Mouse (Mus musculus) limb, embryonic 12.5 days (tissue): ENCODE results near the gene Utp15. TPM values are rescaled to one million over a fixed set of nuclear protein-coding genes. Genes with fewer than 3 reads are reported as not detected.
A peak's percentile ranks its signal among the peaks of the same experiment; 100 is the strongest.

Source experiments
- ATAC-seq: fragments of 200-750 bp; cut with Nextera tagmentation; 2 replicates; pipeline ENCODE4 v1.8.0; 2017; ENCODE audit warnings: low read depth, moderate TSS enrichment; ENCODE audit not compliant: insufficient number of reproducible peaks, insufficient read depth, low FRiP score, low TSS enrichment
- H3K27ac ChIP-seq: fragments of 300-500 bp; sonication (generic); 2 replicates; pipeline ENCODE4 v1.5.1; 2016; ENCODE audit warnings: mild to moderate bottlenecking, moderate library complexity
- H3K27me3 ChIP-seq: fragments of 300-500 bp; sonication (generic); 2 replicates; pipeline ENCODE4 v1.6.1; 2016; ENCODE audit warnings: mild to moderate bottlenecking, moderate library complexity
- H3K36me3 ChIP-seq: fragments of 300-500 bp; sonication (generic); 2 replicates; pipeline ENCODE4 v1.6.1; 2016; ENCODE audit warnings: mild to moderate bottlenecking, moderate library complexity
- H3K4me1 ChIP-seq: fragments of 300-500 bp; sonication (generic); replicated peaks from 2 replicates; pipeline ENCODE4 v1.6.1; 2016
- H3K4me2 ChIP-seq: fragments of 300-500 bp; sonication (generic); 2 replicates; pipeline ENCODE4 v1.6.1; 2016; ENCODE audit warnings: mild to moderate bottlenecking, moderate library complexity
- H3K4me3 ChIP-seq: fragments of 300-500 bp; sonication (generic); replicated peaks from 2 replicates; pipeline ENCODE4 v1.5.1; 2016; ENCODE audit warnings: mild to moderate bottlenecking
- H3K9ac ChIP-seq: fragments of 300-500 bp; sonication (generic); replicated peaks from 2 replicates; pipeline ENCODE4 v1.6.1; 2016; ENCODE audit warnings: mild to moderate bottlenecking, moderate library complexity
- H3K9me3 ChIP-seq: fragments of 300-500 bp; sonication (generic); 2 replicates; pipeline ENCODE4 v1.6.1; 2016; ENCODE audit warnings: mild to moderate bottlenecking, moderate library complexity
- WGBS: fragments of 180-500 bp; shearing (Covaris S2); methylation state at CpG from one replicate; pipeline ENCODE4 v1.1.7; 2016; 5-methylcytosine and 5-hydroxymethylcytosine counted together
- polyA plus RNA-seq: library from polyadenylated mRNA; unstranded; fragments of >200 nt; fragmentation: Nextera tagmentation; extraction: Ambion mirVana; gene quantifications from 2 replicates; pipeline ENCODE4 v1.2.1, GENCODE M21; 2016

Utp15 gene
- polyA plus RNA-seq, 1 experiment from 2014 or later: 42.0 TPM

GRCm38 (mm10) chr13:98290719-98291118, 27.9 kb upstream of the Utp15 start:
- no peak overlapping the region for H3K4me3 ChIP-seq
- no peaks in the 10 kb centered on the region for H3K36me3 ChIP-seq
- no peak overlapping the region for H3K4me2 ChIP-seq
- WGBS: 47% methylated on average over 2 of the region's 2 CpGs
- H3K9me3 ChIP-seq: no peaks in the 10 kb centered on the region
- H3K9ac ChIP-seq: no peak overlapping the region
- H3K4me1 ChIP-seq: no peaks in the 10 kb centered on the region
- H3K27me3 ChIP-seq: no peaks in the 10 kb centered on the region
- H3K27ac ChIP-seq: no peak overlapping the region
- ATAC-seq: no peak

DNA sequence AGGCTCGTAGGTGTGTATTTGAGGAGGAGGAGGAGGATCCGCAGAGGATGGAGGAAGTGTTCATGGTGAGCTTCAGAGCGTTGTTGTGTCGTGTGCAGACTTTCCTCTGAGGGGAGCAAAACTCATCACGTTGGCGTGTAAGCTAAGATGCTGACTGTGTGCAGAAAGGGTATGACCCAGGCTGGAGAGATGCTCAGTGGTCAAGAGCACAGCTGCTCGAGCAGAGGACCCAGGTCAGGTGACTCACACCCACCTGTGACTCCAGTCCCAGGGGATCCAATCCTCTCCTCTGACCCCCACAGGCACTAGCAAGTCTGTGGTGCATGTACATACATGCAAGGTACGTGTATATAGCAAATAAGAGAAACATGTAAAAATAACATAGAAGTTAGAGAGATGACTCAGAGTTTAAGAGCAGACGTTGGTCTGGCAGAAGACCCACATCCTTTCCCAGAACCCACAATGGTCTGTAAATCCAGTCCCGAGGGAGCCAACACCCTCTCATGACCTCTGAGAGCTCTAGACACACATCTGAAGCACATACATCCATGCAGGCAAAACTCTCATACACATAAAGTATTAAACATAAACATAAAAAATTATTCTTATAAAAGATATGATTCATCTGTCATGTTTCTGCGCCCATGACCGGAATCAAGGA, 18.3 kb upstream of the Utp15 start:
- no peaks in the 10 kb centered on the region for H3K9me3 ChIP-seq
- H3K36me3 ChIP-seq: no peaks in the 10 kb centered on the region
- H3K9ac ChIP-seq: no peak overlapping the region
- H3K4me1 ChIP-seq: no peaks in the 10 kb centered on the region
- ATAC-seq: no peak
- H3K27ac ChIP-seq: no peak overlapping the region
- no peak overlapping the region for H3K4me2 ChIP-seq
- WGBS: 77% methylated on average over 12 of the region's 12 CpGs
- H3K27me3 ChIP-seq: no peaks in the 10 kb centered on the region
- H3K4me3 ChIP-seq: no peak overlapping the region

DNA sequence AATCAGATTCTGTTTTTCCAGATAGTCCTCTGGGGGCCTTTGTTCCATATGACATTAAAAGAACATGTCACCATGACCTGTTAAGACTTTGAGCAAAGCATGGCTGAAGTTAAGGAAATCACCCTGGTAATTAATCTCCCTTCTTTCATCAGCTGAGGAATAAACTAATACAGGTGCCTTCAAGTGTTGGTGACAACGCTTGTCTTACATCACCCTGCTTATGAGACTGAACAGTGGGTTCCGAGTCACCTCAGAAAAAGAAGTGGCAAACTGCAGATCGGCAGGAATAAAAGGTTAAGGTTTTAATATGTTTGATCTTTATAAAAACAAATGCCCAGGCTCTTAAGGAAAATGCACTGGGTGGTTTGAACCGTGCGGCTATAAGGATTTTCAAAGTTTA, 16.8 kb upstream of the Utp15 start, which contains the start of gene Gm21976:
TSS of gene Gm21976 (plus strand) at position 202 of the 400 bp plus-strand sequence.
- WGBS: 75% methylated on average over 5 of the region's 5 CpGs
- no peak for ATAC-seq
- H3K4me3 ChIP-seq: no peak within 1 kb of the TSS
- H3K9ac ChIP-seq: no peak within 1 kb of the TSS
- H3K36me3 ChIP-seq: peaks cover 7% of the 10 kb centered on the region
- H3K27me3 ChIP-seq: no peaks in the 10 kb centered on the region
- no peak within 1 kb of the TSS for H3K4me2 ChIP-seq
- H3K4me1 ChIP-seq: no peaks in the 10 kb centered on the region
- H3K27ac ChIP-seq: no peak within 1 kb of the TSS
- no peaks in the 10 kb centered on the region for H3K9me3 ChIP-seq

DNA sequence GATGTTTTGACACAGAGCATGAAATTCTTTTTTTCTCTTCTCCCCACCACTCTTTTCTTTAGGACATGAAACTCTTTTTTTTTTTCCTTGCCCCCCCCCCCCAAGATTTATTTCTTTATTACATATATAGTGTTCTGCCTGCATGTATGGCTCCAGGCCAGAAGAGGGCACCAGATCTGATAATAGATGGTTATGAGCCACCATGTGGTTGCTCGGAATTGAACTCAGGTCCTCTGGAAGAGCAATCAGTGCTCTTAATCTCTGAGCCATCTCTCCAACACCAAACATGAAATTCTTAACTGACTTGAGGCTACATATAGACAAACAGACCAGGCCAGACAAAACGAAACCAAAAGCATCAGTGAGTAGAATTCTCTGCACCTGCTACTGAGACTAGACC, 14.7 kb upstream of the Utp15 start:
- no peak overlapping the region for H3K4me3 ChIP-seq
- H3K27ac ChIP-seq: no peak overlapping the region
- peaks cover 26% of the 10 kb centered on the region for H3K36me3 ChIP-seq
- H3K9ac ChIP-seq: no peak overlapping the region
- H3K4me2 ChIP-seq: no peak overlapping the region
- WGBS: 87% methylated on average over 2 of the region's 2 CpGs
- no peak for ATAC-seq
- no peaks in the 10 kb centered on the region for H3K9me3 ChIP-seq
- no peaks in the 10 kb centered on the region for H3K27me3 ChIP-seq
- no peaks in the 10 kb centered on the region for H3K4me1 ChIP-seq

- no peak for ATAC-seq
- no peak overlapping the region for H3K27ac ChIP-seq
These were observed 13.4 kb upstream of the Utp15 start for GRCm38 (mm10) chr13:98276253-98276652.

DNA sequence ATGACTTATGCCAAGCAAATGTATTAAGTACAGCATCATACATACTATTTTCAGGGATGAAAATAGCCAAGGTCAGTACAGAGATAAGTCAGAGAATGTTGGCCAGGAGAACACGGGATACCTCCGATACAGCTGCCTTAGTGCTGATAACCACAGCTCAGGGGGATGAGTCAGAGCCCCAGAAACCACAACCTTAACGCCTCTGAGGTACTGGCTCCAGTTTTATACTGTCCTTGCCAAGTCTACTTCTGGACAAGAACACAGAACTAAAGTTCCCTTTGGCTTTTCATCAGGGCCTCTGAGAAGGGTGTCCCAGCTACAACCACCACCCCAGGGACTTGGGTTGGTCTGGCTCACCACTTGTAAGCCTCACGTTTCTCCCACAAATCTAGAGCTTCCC, 12.8 kb upstream of the Utp15 start:
- WGBS: 90% methylated on average over 4 of the region's 4 CpGs
- no peaks in the 10 kb centered on the region for H3K4me1 ChIP-seq
- no peak for ATAC-seq

More at GRCm38 (mm10) chr13:98276253-98276652, 13.4 kb upstream of the Utp15 start:
- no peaks in the 10 kb centered on the region for H3K4me1 ChIP-seq
- no peaks in the 10 kb centered on the region for H3K9me3 ChIP-seq
- no peak overlapping the region for H3K9ac ChIP-seq
- no peaks in the 10 kb centered on the region for H3K27me3 ChIP-seq
- WGBS: 90% methylated on average over 7 of the region's 7 CpGs
- no peak overlapping the region for H3K4me2 ChIP-seq
- peaks cover 38% of the 10 kb centered on the region for H3K36me3 ChIP-seq
- no peak overlapping the region for H3K4me3 ChIP-seq

GRCm38 (mm10) chr13:98274023-98274422, 11.2 kb upstream of the Utp15 start:
- Histone ChIP-seq H3K27ac (no peak overlapping the region), H3K4me1 (no peaks in the 10 kb centered on the region), H3K4me2 (no peak overlapping the region), H3K9ac (no peak overlapping the region), H3K4me3 (no peak overlapping the region), H3K27me3 (no peaks in the 10 kb centered on the region), H3K36me3 (peaks cover 57% of the 10 kb centered on the region), H3K9me3 (no peaks in the 10 kb centered on the region)
- no peak for ATAC-seq
- 88% methylated on average over 9 of the region's 9 CpGs for WGBS

More for the DNA sequence above, 12.8 kb upstream of the Utp15 start:
- H3K36me3 ChIP-seq: peaks cover 44% of the 10 kb centered on the region
- H3K27me3 ChIP-seq: no peaks in the 10 kb centered on the region
- no peaks in the 10 kb centered on the region for H3K9me3 ChIP-seq
- H3K9ac ChIP-seq: no peak overlapping the region
- no peak overlapping the region for H3K4me3 ChIP-seq
- no peak overlapping the region for H3K27ac ChIP-seq
- no peak overlapping the region for H3K4me2 ChIP-seq

DNA sequence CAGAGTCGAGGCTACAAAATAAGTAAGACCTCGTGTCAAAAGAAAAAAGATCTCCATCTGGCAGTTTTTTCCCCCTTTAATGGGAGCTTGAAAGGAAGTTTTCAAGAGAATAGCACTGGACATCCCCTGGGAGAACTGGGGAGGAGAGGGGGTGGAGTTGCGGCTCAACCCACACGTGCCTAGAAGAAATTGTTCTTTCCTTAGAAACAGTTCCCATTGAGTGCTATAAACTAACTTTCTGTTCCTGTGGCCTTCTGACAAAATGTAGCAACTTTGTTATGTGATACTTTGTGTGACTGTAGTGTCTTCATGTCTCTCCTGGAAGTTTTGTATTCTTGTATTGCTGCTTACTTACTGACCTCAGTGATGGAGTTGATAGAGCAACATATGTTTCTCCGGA, 1.3 kb upstream of the Utp15 start:
- ATAC-seq: no peak
- Histone ChIP-seq H3K4me3 (peak overlapping the region; percentile 84), H3K36me3 (peaks cover 26% of the 10 kb centered on the region), H3K4me1 (peaks cover 15% of the 10 kb centered on the region), H3K9me3 (no peaks in the 10 kb centered on the region), H3K4me2 (peak overlapping the region; percentile 78), H3K27me3 (no peaks in the 10 kb centered on the region), H3K27ac (no peak overlapping the region), H3K9ac (no peak overlapping the region; the same call in 1 of the 2 replicates)
- WGBS: 41% methylated on average over 5 of the region's 5 CpGs

- Histone ChIP-seq H3K4me3 (peak overlapping the region; percentile 84), H3K9me3 (no peaks in the 10 kb centered on the region), H3K36me3 (peaks cover 28% of the 10 kb centered on the region), H3K27me3 (no peaks in the 10 kb centered on the region), H3K4me1 (peaks cover 15% of the 10 kb centered on the region), H3K9ac (peak overlapping the region; percentile 79), H3K4me2 (peak overlapping the region; percentile 78), H3K27ac (peak overlapping the region; percentile 82)
- WGBS: 2% methylated on average over 16 of the region's 16 CpGs
- ATAC-seq: no peak; the same call in 1 of the 2 replicates
These were observed 682 bp upstream of the Utp15 start for GRCm38 (mm10) chr13:98263458-98263987.

GRCm38 (mm10) chr13:98254921-98255320, 7.9 kb downstream of the Utp15 start:
- no peak overlapping the region for H3K4me2 ChIP-seq
- 80% methylated on average over 9 of the region's 9 CpGs for WGBS
- H3K27ac ChIP-seq: no peak overlapping the region
- H3K9me3 ChIP-seq: no peaks in the 10 kb centered on the region
- no peaks in the 10 kb centered on the region for H3K4me1 ChIP-seq
- H3K4me3 ChIP-seq: no peak overlapping the region
- H3K36me3 ChIP-seq: peaks cover 93% of the 10 kb centered on the region
- no peaks in the 10 kb centered on the region for H3K27me3 ChIP-seq
- no peak for ATAC-seq
- H3K9ac ChIP-seq: no peak overlapping the region

- H3K9me3 ChIP-seq: no peaks in the 10 kb centered on the region
- H3K4me1 ChIP-seq: no peaks in the 10 kb centered on the region
- no peak overlapping the region for H3K4me3 ChIP-seq
- WGBS: 85% methylated on average over 10 of the region's 10 CpGs
- peaks cover 82% of the 10 kb centered on the region for H3K36me3 ChIP-seq
- H3K4me2 ChIP-seq: no peak overlapping the region
- no peak for ATAC-seq
- H3K27ac ChIP-seq: no peak overlapping the region
- no peak overlapping the region for H3K9ac ChIP-seq
- no peaks in the 10 kb centered on the region for H3K27me3 ChIP-seq
These were observed 13.2 kb downstream of the Utp15 start for GRCm38 (mm10) chr13:98249594-98249993.

DNA sequence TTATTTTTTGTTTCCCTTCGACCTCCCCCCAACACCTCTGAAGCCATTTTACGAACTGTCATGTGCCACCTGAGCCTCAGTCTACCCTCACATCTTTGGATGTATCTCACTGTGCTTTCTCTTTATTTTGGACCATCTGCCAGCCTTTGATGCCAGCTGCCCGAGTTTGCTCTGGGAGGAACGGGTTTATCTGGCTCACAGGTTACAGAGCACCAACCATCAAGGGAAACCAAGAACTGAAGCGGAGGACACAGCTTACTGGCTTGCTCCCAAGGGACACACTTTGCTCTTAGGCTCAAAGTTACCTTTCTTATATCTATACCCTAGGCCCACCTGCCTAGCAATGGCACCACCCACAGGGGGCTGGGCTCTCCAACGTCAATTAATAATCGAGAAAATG, 17.5 kb downstream of the Utp15 start:
- no peak overlapping the region for H3K27ac ChIP-seq
- peaks cover 41% of the 10 kb centered on the region for H3K36me3 ChIP-seq
- H3K4me3 ChIP-seq: no peak overlapping the region
- H3K9me3 ChIP-seq: no peaks in the 10 kb centered on the region
- H3K4me1 ChIP-seq: no peaks in the 10 kb centered on the region
- ATAC-seq: no peak
- WGBS: 69% methylated on average over 7 of the region's 7 CpGs
- no peak overlapping the region for H3K4me2 ChIP-seq
- no peak overlapping the region for H3K9ac ChIP-seq
- H3K27me3 ChIP-seq: no peaks in the 10 kb centered on the region
